Mouse (Mus musculus): ENCODE data around the gene Map7. TPM values are rescaled to one million over a fixed set of nuclear protein-coding genes. Genes with fewer than 3 reads are reported as not detected.

Map7 gene
- polyA plus RNA-seq, 1 experiment from 2014 or later, result 4.3 TPM

DNA sequence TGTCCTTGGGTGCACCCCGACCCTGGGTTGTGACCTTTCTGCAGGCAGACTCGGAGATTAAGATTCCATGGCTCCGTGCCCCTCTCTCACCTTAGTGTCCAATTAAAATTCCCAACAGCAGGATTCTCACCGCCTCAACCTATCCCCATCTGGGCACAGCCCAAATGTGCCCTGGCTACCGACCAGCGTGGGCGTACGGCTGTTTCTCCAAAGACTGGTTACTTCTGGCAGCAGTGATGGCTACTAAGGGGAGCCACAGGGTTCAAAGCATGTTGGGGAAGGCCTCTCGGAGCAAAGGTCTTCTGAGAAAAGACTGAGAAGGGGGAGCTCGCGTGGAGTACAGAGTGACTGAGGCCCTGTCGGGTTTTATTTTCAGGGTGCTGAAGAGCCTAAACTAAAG lies 23.7 kb upstream of the Map7 start:
- Histone ChIP-seq H3K4me2 (no peak overlapping the region), H3K4me3 (replicated peaks) (no peak overlapping the region), H3K27me3 (no peaks in the 10 kb centered on the region), H3K27ac (no peak overlapping the region), H3K4me1 (replicated peaks) (peaks cover 7% of the 10 kb centered on the region; the same call in 1 of the 2 replicates), H3K9ac (no peak overlapping the region), H3K9me3 (replicated peaks) (no peaks in the 10 kb centered on the region), H3K36me3 (no peaks in the 10 kb centered on the region; the same call in 1 of the 2 replicates)
- ATAC-seq (ENCODE audit: low read depth), result no peak
- WGBS (ENCODE audit: insufficient replicate concordance), result 83% methylated on average over 12 of the region's 12 CpGs
- DNase-seq, result no peak

DNA sequence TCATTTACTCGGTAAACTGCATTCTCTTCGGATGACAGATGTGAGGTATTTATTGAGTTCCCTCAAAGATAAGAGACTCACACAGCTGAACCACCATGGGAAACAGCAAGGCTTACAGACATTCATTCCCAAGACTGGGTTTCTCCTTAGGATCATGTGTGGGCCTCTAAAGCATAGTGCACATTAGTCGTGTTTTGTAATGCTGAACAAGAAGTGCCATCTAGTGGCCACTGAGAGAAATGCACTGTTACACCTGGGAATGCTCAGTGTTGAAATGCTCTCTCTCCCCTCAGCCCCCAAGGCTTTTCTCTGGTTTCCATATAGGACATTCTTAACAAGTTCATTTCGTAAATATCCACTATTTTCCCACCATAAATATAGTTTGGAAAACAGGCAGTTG lies 23.0 kb upstream of the Map7 start:
- Histone ChIP-seq H3K36me3 (no peaks in the 10 kb centered on the region; the same call in 1 of the 2 replicates), H3K27me3 (no peaks in the 10 kb centered on the region), H3K9ac (no peak overlapping the region), H3K4me2 (no peak overlapping the region), H3K9me3 (replicated peaks) (no peaks in the 10 kb centered on the region), H3K27ac (no peak overlapping the region), H3K4me3 (replicated peaks) (no peak overlapping the region), H3K4me1 (replicated peaks) (peaks cover 7% of the 10 kb centered on the region; the same call in 1 of the 2 replicates)
- DNase-seq (no peak), ATAC-seq (ENCODE audit: low read depth) (0 out of 2 replicates have a peak, but pooled peaks have one; percentile 39)
- WGBS (ENCODE audit: insufficient replicate concordance), result 40% methylated on average over 4 of the region's 4 CpGs

DNA sequence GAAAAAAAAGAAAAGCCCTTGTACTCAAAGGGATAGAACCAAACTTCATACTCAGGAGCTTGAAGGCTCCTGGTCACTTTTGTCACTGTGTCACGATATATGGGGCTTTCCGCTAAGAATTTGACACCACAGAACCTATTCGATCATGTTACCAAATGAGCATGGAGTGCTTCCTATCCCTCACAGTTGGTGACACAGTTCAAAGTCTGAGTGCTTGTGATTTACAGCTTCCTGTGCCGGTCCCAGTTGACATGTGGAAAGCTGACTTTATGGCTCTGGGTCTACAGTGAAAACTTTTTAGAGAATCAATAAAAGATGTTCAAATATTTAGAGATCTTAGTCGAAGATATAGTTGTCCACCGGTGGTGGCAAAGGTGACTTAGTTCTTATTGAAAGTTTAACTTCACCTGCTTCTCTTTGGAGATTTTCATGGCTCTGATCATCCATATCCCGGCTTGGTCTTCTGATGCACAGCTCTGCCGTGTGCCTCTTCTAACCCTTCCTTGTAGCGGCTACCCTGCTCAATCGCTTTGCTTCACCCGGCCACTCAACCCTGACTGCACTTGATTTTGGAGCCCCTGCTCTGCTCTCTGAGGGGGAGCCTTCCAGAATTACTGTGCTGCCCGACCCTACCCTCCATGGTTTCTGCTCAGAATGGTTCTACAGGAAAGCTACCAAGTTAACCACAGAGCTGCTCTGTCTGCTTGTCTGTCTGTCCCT lies 15.2 kb upstream of the Map7 start:
- DNase-seq, result no peak
- Histone ChIP-seq H3K4me3 (replicated peaks) (no peak overlapping the region), H3K4me2 (no peak overlapping the region), H3K36me3 (no peaks in the 10 kb centered on the region; the same call in 1 of the 2 replicates), H3K9me3 (replicated peaks) (no peaks in the 10 kb centered on the region), H3K27ac (peak overlapping the region; percentile 3; the same call in 1 of the 2 replicates), H3K27me3 (no peaks in the 10 kb centered on the region), H3K9ac (no peak overlapping the region), H3K4me1 (replicated peaks) (peaks cover 36% of the 10 kb centered on the region)
- 67% methylated on average over 12 of the region's 12 CpGs for WGBS (ENCODE audit: insufficient replicate concordance)
- 0 out of 2 replicates have a peak, but pooled peaks have one; percentile 3 for ATAC-seq (ENCODE audit: low read depth)

DNA sequence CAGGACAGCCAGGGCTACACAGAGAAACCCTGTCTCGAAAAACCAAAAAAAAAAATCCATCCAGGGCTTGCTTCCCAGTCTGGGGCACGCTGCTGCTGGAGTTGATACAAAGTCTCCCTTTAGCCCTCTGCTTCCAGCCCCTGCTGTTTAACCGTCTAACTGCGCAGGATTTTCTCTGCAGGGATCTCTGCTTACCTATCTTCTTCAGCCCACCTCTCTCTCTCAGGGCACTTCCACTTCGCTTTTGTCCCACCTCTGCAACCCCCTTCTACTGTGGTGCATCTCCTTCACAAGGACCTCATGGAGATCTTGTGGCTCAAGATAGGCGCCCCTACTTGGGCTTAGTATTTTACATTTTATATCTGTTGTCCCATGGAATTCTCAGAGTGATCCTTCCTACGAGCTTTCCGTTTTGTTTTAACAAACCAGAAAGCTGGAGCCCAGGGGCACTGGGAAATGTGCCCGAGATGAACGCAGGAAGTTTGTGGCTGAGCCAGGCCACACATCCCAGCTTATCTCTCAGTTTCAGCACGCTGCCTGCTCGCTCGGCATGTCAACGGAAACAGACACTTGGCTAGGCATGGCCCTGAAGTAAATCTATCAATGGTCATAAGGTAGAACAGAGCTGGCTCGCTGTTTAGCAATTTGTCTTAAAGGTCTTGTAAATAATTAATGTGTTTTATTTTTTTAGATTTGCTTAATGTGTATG lies 12.8 kb upstream of the Map7 start:
- Histone ChIP-seq H3K27me3 (no peaks in the 10 kb centered on the region), H3K36me3 (no peaks in the 10 kb centered on the region; the same call in 1 of the 2 replicates), H3K9me3 (replicated peaks) (no peaks in the 10 kb centered on the region), H3K4me3 (replicated peaks) (no peak overlapping the region), H3K27ac (peak overlapping the region; percentile 73), H3K9ac (peak overlapping the region; percentile 36; the same call in 1 of the 2 replicates), H3K4me2 (peak overlapping the region; percentile 40), H3K4me1 (replicated peaks) (peaks cover 36% of the 10 kb centered on the region)
- ATAC-seq (ENCODE audit: low read depth) (peak; percentile 68), DNase-seq (peak; percentile 35)
- 9% methylated on average over 15 of the region's 15 CpGs for WGBS (ENCODE audit: insufficient replicate concordance)

DNA sequence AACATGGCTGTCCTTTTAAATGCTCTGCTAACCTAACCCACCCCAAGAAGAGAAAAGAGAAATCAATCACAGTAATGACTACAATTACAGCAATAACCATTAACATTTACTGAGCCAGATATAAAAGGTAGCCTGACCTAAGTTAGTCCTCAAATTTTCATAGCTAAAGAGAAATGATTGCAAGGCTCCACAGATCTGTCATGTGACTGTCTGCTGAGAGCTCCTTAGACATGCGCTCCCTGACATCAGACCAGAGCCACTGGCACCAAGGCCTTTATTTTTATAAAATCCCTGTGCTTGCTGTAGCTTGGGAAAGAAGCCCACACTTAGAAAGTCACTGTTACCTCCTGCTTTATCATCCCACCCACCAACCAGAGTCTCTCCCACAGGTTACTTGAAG lies 11.8 kb upstream of the Map7 start:
- Histone ChIP-seq H3K27me3 (no peaks in the 10 kb centered on the region), H3K4me1 (replicated peaks) (peaks cover 36% of the 10 kb centered on the region), H3K9me3 (replicated peaks) (no peaks in the 10 kb centered on the region), H3K4me3 (replicated peaks) (no peak overlapping the region), H3K9ac (no peak overlapping the region), H3K4me2 (no peak overlapping the region), H3K36me3 (no peaks in the 10 kb centered on the region; the same call in 1 of the 2 replicates), H3K27ac (no peak overlapping the region)
- 84% methylated on average over 1 of the region's 1 CpGs for WGBS (ENCODE audit: insufficient replicate concordance)
- ATAC-seq (ENCODE audit: low read depth) (no peak), DNase-seq (no peak)

DNA sequence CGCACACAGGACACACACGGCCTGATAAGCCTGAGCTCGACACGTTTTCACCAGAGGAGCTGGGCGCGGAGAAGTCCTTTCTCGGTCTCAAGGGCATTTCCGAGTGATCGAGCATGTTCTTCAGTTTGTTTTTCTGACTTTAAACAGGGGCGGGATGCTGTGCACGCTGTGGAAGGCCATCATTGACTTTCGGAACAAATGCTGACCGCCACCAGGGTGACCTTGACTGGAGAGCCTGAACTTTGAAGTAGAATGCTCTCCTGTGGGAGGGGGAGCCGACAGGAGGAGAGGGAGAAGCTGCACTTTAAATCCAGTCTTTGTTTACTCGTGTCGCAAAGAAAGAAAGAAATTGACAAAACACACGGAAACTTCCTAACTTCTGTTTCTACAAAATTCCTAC lies 6.9 kb upstream of the Map7 start:
- Histone ChIP-seq H3K36me3 (no peaks in the 10 kb centered on the region; the same call in 1 of the 2 replicates), H3K27me3 (no peaks in the 10 kb centered on the region), H3K9me3 (replicated peaks) (no peaks in the 10 kb centered on the region), H3K4me2 (no peak overlapping the region), H3K27ac (no peak overlapping the region), H3K4me3 (replicated peaks) (no peak overlapping the region), H3K9ac (no peak overlapping the region), H3K4me1 (replicated peaks) (peaks cover 7% of the 10 kb centered on the region)
- ATAC-seq (ENCODE audit: low read depth) (no peak), DNase-seq (no peak)
- WGBS (ENCODE audit: insufficient replicate concordance), result 68% methylated on average over 17 of the region's 17 CpGs

DNA sequence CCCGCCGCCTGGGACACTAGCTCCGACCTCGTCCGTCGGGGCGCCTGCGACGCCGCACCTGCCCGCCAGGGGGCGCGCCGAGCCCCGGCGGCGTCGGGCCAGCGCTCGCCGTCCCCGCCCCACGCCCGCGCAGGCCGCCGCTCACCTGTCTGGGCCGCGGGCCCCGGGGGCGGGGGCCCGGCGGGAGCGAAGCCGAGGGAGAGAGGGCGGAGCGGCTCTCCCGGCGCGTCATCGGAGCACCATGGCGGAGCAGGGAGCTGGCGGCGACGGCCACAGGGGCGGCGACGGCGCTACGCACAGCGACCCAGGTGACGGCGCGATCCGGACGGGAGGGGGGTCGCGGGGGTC lies 476 bp downstream of the Map7 start:
- peaks cover 30% of the 10 kb centered on the region for H3K4me1 ChIP-seq (replicated peaks)
- no peak overlapping the region for H3K27ac ChIP-seq
- H3K9me3 ChIP-seq (replicated peaks), result no peaks in the 10 kb centered on the region
- H3K9ac ChIP-seq, result peak overlapping the region; percentile 77
- H3K36me3 ChIP-seq, result no peaks in the 10 kb centered on the region
- H3K4me2 ChIP-seq, result peak overlapping the region; percentile 95
- 1% methylated on average over 56 of the region's 58 CpGs for whole genome bisulfite sequencing (ENCODE audit: insufficient replicate concordance)
- DNase-seq (peak; percentile 50), ATAC-seq (ENCODE audit: low read depth) (peak; percentile 86)
- H3K4me3 ChIP-seq (replicated peaks), result peak overlapping the region; percentile 76
- H3K27me3 ChIP-seq, result peaks cover 33% of the 10 kb centered on the region

DNA sequence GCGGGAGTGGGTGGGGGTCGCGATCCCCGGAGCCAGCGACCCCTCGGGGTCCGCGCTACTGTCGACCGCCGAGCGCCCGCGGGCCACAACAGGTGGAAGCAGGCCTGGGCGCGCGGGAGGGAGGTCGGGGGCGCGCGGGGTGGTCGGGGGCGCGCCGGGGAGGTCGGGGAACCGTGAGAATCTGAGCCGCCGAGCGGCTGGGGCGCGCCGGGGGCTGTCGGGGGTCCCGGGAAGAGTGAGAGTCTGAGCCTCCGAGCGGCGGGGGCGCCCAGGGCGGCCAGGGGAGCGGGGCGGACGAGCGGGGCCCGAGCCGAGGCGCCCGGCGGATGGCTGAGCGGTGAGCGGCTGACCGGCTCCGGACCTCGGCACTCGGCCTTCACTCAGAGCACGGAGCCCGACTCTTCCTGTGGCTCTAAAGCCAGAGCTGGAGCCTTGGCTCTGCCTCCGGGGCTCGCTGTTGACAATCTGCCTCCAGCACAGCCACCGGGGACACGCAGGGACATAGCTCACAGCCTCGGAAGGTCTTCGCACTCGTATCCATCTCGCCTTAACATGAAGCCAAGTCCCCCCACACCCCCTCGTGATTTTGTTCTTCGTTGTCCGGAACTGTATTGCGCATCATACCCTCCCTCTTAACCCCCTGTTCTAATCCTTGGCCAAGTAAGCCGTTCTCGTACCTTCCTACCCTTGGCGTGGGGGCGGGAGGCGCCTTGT lies 1.0 kb downstream of the Map7 start:
- Histone ChIP-seq H3K9ac (peak overlapping the region; percentile 77), H3K4me3 (replicated peaks) (peak overlapping the region; percentile 76), H3K27ac (no peak overlapping the region), H3K4me1 (replicated peaks) (peaks cover 34% of the 10 kb centered on the region), H3K9me3 (replicated peaks) (no peaks in the 10 kb centered on the region), H3K36me3 (no peaks in the 10 kb centered on the region), H3K4me2 (peak overlapping the region; percentile 95), H3K27me3 (peaks cover 33% of the 10 kb centered on the region)
- ATAC-seq (ENCODE audit: low read depth) (peak; percentile 56), DNase-seq (no peak)
- WGBS (ENCODE audit: insufficient replicate concordance), result under 1% methylated on average over 72 of the region's 74 CpGs

DNA sequence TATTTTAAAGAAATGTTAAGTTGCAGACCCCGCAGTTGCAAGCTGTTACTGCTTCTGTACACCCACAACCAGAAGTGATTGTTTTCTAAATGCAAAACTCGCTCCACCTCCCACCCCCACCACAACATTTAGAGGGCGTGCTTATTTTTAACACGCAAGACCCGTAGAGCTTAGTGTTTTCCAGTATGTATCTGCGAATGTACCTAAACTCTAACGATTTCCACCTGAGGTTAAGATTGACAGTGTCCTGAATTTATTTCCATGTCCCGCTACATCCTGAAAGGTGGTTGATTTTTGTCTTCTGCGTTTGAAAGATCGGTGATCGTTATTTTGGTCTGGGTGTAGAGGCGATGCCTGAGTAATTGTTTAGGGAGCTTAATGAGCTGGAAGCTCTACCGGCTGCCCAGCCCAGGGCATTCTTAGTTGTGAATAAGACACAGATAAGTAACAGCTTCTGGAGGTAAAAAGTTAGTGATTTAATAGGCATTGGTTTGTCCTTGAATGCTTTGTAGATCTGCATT lies 1.6 kb downstream of the Map7 start:
- ATAC-seq (ENCODE audit: low read depth) (no peak), DNase-seq (no peak)
- no peak overlapping the region for H3K27ac ChIP-seq
- 4% methylated on average over 13 of the region's 13 CpGs for WGBS (ENCODE audit: insufficient replicate concordance)
- H3K4me1 ChIP-seq (replicated peaks), result peaks cover 34% of the 10 kb centered on the region
- H3K4me2 ChIP-seq, result peak overlapping the region; percentile 95
- H3K4me3 ChIP-seq (replicated peaks), result peak overlapping the region; percentile 76
- H3K9me3 ChIP-seq (replicated peaks), result no peaks in the 10 kb centered on the region
- no peaks in the 10 kb centered on the region for H3K36me3 ChIP-seq
- peaks cover 33% of the 10 kb centered on the region for H3K27me3 ChIP-seq
- H3K9ac ChIP-seq, result peak overlapping the region; percentile 77

DNA sequence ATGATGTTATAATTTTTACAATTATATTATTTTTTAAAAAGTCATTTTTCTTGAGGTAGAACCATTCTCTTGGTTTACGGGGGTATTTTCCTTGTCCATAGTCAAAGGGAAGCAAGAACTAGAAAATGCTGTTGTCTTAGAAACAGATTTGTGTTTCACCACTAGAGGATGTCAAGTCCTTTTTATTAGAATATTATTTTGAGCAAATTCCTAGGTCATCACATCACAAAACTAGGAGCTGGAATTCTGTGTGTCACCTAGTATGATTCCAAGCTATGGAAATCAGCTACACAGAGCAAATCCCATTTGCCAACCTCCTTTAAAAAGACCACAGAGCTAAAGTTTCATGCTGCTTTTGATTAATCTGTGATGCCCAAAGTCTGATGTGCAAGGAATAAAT lies 3.9 kb downstream of the Map7 start:
- Histone ChIP-seq H3K27me3 (peaks cover 33% of the 10 kb centered on the region), H3K4me3 (replicated peaks) (no peak overlapping the region), H3K4me2 (no peak overlapping the region), H3K9ac (no peak overlapping the region), H3K36me3 (no peaks in the 10 kb centered on the region), H3K4me1 (replicated peaks) (peaks cover 44% of the 10 kb centered on the region), H3K9me3 (replicated peaks) (no peaks in the 10 kb centered on the region), H3K27ac (no peak overlapping the region)
- 85% methylated on average over 1 of the region's 1 CpGs for WGBS (ENCODE audit: insufficient replicate concordance)
- ATAC-seq (ENCODE audit: low read depth) (no peak), DNase-seq (no peak)

DNA sequence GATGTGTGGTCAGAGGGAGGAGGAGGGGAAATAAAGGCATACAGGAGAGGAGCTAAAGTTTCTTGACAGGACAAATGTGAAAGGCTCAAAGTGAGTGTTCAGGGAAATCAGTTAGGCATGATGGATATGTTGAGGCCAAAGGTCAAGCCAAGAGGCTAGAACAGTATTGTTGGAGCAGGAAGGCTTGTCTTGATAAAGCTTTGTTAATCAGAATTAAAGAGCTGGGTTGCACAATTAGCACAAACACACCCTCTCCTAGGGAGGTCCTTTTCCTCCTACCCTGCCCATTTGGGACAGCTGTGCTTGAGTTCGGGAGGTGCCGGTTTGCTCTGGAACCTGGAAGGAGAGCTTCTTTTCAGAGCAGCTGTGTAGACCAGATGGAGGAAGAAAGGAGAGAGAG lies 5.2 kb downstream of the Map7 start:
- Histone ChIP-seq H3K27me3 (peaks cover 23% of the 10 kb centered on the region), H3K4me1 (replicated peaks) (peaks cover 39% of the 10 kb centered on the region), H3K9ac (no peak overlapping the region; the same call in 1 of the 2 replicates), H3K4me2 (no peak overlapping the region), H3K27ac (no peak overlapping the region), H3K9me3 (replicated peaks) (no peaks in the 10 kb centered on the region), H3K4me3 (replicated peaks) (no peak overlapping the region), H3K36me3 (no peaks in the 10 kb centered on the region)
- WGBS (ENCODE audit: insufficient replicate concordance), result 51% methylated on average over 2 of the region's 2 CpGs
- DNase-seq, result no peak
- ATAC-seq (ENCODE audit: low read depth), result no peak
